Mouse (Mus musculus): ENCODE results near the gene Nebl. TPM values are rescaled to one million over a fixed set of nuclear protein-coding genes. Genes with fewer than 3 reads are reported as not detected.

The Nebl gene
- 0.48 and 0.64 TPM in 2 replicates for polyA plus RNA-seq (2015; fragmentation: Nextera tagmentation; extraction: Ambion mirVana)

DNA sequence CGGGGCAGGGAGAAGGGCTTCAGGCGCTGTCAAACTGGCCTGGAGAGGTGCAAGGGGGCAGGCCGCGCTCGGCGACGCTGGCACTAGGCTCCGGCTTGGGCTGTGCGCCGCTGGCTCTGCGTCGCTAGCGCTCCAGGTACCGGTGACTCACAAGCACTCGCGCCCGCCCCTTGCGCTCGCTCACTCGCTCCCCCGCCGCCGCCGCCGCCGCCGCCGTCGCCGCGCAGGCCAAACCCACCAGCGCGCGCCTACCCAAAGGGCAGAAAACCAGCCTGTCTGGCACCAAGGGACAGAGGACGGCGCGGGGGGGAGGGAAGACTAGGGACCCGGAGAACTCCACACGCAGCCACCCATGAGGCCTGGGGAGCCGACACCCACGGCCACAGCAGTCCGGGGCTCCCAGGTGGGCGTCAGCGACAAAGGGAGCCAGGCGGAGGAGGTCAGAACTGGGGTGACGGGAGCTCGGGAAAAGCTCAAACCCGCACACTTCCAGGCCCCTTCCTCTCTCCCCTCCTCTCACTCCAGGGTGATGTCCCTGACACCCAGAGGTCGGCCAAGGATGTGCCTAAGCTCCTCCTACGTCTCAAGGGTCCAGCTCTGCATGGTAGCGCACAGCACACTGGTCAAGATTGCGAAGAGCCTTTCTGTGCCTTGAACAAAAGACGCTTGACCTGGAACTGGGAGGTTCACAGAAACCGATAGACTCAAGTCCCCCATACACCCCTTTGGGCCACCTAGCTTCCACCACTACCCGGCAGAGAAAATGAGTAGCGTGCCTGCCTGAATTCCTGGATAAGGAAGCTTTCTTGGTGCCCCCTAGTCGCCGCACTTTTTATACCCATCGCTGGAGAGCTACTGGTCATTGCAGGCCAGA is at the start of gene Nebl:
Nebl (minus strand) TSS at position 508 of the 874 bp plus-strand sequence.
- 2% methylated on average over 59 of the region's 59 CpGs for WGBS
- Histone ChIP-seq H3K9me3 (ENCODE audit: control insufficient read depth, low read length) (no peaks in the 10 kb centered on the region), H3K27me3 (replicated peaks; ENCODE audit: control insufficient read depth, insufficient read depth, low read length) (peaks cover 17% of the 10 kb centered on the region), H3K4me1 (ENCODE audit: control insufficient read depth, insufficient read depth, low read length) (peaks cover 13% of the 10 kb centered on the region), H3K27ac (ENCODE audit: low read length) (no peak within 1 kb of the TSS), H3K4me3 (ENCODE audit: low read length) (peak within 1 kb of the TSS; percentile 65), H3K36me3 (ENCODE audit: control insufficient read depth, insufficient read depth, low read length) (no peaks in the 10 kb centered on the region), H3K4me2 (ENCODE audit: low read depth, low read length) (peak within 1 kb of the TSS; percentile 99), H3K9ac (ENCODE audit: low read depth, low read length) (peak within 1 kb of the TSS; percentile 68)
- peak; percentile 90 for ATAC-seq

- no peaks in the 10 kb centered on the region for H3K27me3 ChIP-seq (replicated peaks; ENCODE audit: control insufficient read depth, insufficient read depth, low read length)
- H3K36me3 ChIP-seq (ENCODE audit: control insufficient read depth, insufficient read depth, low read length) = no peaks in the 10 kb centered on the region
- no peaks in the 10 kb centered on the region for H3K9me3 ChIP-seq (ENCODE audit: control insufficient read depth, low read length)
- H3K4me1 ChIP-seq (ENCODE audit: control insufficient read depth, insufficient read depth, low read length) = no peaks in the 10 kb centered on the region
- H3K9ac ChIP-seq (ENCODE audit: low read depth, low read length) = no peak overlapping the region
- no peak overlapping the region for H3K4me2 ChIP-seq (ENCODE audit: low read depth, low read length)
- no peak overlapping the region for H3K27ac ChIP-seq (ENCODE audit: low read length)
- whole genome bisulfite sequencing = 70% methylated on average over 4 of the region's 4 CpGs
- ATAC-seq = no peak
- H3K4me3 ChIP-seq (ENCODE audit: low read length) = no peak overlapping the region
Measured at GRCm38 (mm10) chr2:17770246-17770825, 39.1 kb upstream of the Nebl start.

DNA sequence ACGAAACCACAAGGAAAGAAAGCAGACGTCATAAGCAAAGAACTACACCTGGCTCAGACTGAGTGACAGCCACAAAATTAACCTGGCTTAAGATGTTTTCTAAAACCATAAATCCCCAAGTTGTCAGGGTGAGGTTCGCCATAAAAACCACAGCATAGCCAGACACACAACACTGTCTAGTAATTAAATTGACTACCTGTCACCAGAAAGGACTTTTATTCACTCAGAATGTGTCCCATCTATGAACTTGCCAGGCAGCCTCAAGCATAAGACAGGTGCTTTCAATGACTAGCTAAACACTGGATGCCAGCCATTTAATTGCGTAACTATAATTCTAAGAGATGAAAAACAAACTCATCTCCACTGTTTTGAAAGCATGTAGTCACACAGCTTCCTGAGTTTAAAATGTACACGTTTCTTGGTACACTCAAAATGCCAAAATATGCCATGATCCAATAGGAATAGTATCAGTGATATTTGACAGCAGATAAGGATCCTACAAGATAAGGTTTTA is 38.0 kb upstream of the Nebl start:
- no peak for ATAC-seq
- no peaks in the 10 kb centered on the region for H3K36me3 ChIP-seq (ENCODE audit: control insufficient read depth, insufficient read depth, low read length)
- H3K9me3 ChIP-seq (ENCODE audit: control insufficient read depth, low read length) = no peaks in the 10 kb centered on the region
- no peaks in the 10 kb centered on the region for H3K4me1 ChIP-seq (ENCODE audit: control insufficient read depth, insufficient read depth, low read length)
- H3K4me2 ChIP-seq (ENCODE audit: low read depth, low read length) = no peak overlapping the region
- no peak overlapping the region for H3K27ac ChIP-seq (ENCODE audit: low read length)
- no peak overlapping the region for H3K9ac ChIP-seq (ENCODE audit: low read depth, low read length)
- 54% methylated on average over 5 of the region's 5 CpGs for WGBS
- H3K4me3 ChIP-seq (ENCODE audit: low read length) = no peak overlapping the region
- H3K27me3 ChIP-seq (replicated peaks; ENCODE audit: control insufficient read depth, insufficient read depth, low read length) = no peaks in the 10 kb centered on the region

GRCm38 (mm10) chr2:17756271-17756670 is 25.0 kb upstream of the Nebl start:
- no peaks in the 10 kb centered on the region; the same call in 1 of the 2 replicates for H3K9me3 ChIP-seq (ENCODE audit: control insufficient read depth, low read length)
- no peaks in the 10 kb centered on the region for H3K27me3 ChIP-seq (replicated peaks; ENCODE audit: control insufficient read depth, insufficient read depth, low read length)
- H3K4me3 ChIP-seq (ENCODE audit: low read length) = no peak overlapping the region
- no peaks in the 10 kb centered on the region for H3K4me1 ChIP-seq (ENCODE audit: control insufficient read depth, insufficient read depth, low read length)
- no peak overlapping the region for H3K9ac ChIP-seq (ENCODE audit: low read depth, low read length)
- H3K36me3 ChIP-seq (ENCODE audit: control insufficient read depth, insufficient read depth, low read length) = no peaks in the 10 kb centered on the region
- WGBS = 64% methylated on average over 4 of the region's 4 CpGs
- H3K27ac ChIP-seq (ENCODE audit: low read length) = no peak overlapping the region
- no peak overlapping the region for H3K4me2 ChIP-seq (ENCODE audit: low read depth, low read length)
- no peak for ATAC-seq

- Histone ChIP-seq H3K27me3 (replicated peaks; ENCODE audit: control insufficient read depth, insufficient read depth, low read length) (no peaks in the 10 kb centered on the region), H3K36me3 (ENCODE audit: control insufficient read depth, insufficient read depth, low read length) (no peaks in the 10 kb centered on the region), H3K9me3 (ENCODE audit: control insufficient read depth, low read length) (no peaks in the 10 kb centered on the region), H3K4me2 (ENCODE audit: low read depth, low read length) (peak overlapping the region; percentile 59), H3K4me3 (ENCODE audit: low read length) (peak overlapping the region; percentile 41), H3K9ac (ENCODE audit: low read depth, low read length) (no peak overlapping the region), H3K4me1 (ENCODE audit: control insufficient read depth, insufficient read depth, low read length) (peaks cover 6% of the 10 kb centered on the region), H3K27ac (ENCODE audit: low read length) (no peak overlapping the region)
- WGBS = 15% methylated on average over 11 of the region's 11 CpGs
- peak; percentile 58 for ATAC-seq
Measured at GRCm38 (mm10) chr2:17742051-17742763, 10.9 kb upstream of the Nebl start.

DNA sequence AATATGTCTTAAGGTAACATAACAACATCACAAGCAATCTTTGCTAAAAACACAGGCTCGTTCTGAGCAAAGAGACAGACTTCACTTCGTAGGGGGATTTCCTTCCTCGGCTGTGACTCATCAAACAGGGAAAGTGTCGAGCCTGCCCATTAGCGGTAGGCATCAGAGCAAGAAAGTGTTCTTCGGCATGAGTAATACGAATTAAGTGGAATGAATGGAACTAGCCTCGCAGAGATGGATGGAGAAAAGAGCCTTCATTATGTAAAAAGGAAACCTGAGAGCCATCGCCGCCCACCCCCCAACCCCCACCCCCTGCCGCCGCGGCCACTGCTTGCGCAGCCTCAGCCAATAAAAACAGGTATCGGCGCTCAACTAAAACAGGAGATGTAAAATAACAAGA is 10.3 kb upstream of the Nebl start:
- 2% methylated on average over 16 of the region's 16 CpGs for WGBS
- ATAC-seq = no peak
- H3K27ac ChIP-seq (ENCODE audit: low read length) = no peak overlapping the region

DNA sequence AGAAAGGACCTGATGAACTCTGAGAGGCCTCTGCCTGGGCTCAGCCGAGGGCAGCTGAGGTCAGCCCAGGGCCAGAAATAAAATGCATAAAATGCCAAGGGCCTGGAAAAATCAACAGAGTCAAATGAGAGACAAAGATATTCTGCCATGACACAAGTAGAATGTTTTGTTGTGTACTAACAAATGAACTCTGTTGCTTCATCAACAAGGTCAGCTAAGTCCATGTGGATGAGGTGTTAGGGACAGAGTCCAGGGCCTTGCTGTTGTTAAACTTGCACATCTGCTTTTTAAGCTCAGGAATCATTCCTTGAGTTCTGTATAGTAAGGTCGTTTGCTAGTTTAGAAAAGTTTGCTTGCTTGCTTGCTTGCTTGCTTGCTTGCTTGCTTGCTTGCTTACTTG is 9.2 kb upstream of the Nebl start:
- H3K27ac ChIP-seq (ENCODE audit: low read length) = no peak overlapping the region
- no peak overlapping the region for H3K4me3 ChIP-seq (ENCODE audit: low read length)
- no peak overlapping the region for H3K9ac ChIP-seq (ENCODE audit: low read depth, low read length)
- no peaks in the 10 kb centered on the region for H3K9me3 ChIP-seq (ENCODE audit: control insufficient read depth, low read length)
- H3K27me3 ChIP-seq (replicated peaks; ENCODE audit: control insufficient read depth, insufficient read depth, low read length) = no peaks in the 10 kb centered on the region
- H3K4me2 ChIP-seq (ENCODE audit: low read depth, low read length) = no peak overlapping the region
- peaks cover 6% of the 10 kb centered on the region for H3K4me1 ChIP-seq (ENCODE audit: control insufficient read depth, insufficient read depth, low read length)
- 79% methylated on average over 2 of the region's 2 CpGs for WGBS
- no peaks in the 10 kb centered on the region for H3K36me3 ChIP-seq (ENCODE audit: control insufficient read depth, insufficient read depth, low read length)
- no peak for ATAC-seq

More for the DNA sequence above, 10.3 kb upstream of the Nebl start:
- H3K4me2 ChIP-seq (ENCODE audit: low read depth, low read length) = peak overlapping the region; percentile 59
- H3K36me3 ChIP-seq (ENCODE audit: control insufficient read depth, insufficient read depth, low read length) = no peaks in the 10 kb centered on the region
- H3K4me3 ChIP-seq (ENCODE audit: low read length) = peak overlapping the region; percentile 41
- H3K27me3 ChIP-seq (replicated peaks; ENCODE audit: control insufficient read depth, insufficient read depth, low read length) = no peaks in the 10 kb centered on the region
- H3K9me3 ChIP-seq (ENCODE audit: control insufficient read depth, low read length) = no peaks in the 10 kb centered on the region
- no peak overlapping the region for H3K9ac ChIP-seq (ENCODE audit: low read depth, low read length)
- peaks cover 6% of the 10 kb centered on the region for H3K4me1 ChIP-seq (ENCODE audit: control insufficient read depth, insufficient read depth, low read length)

- Histone ChIP-seq H3K36me3 (ENCODE audit: control insufficient read depth, insufficient read depth, low read length) (no peaks in the 10 kb centered on the region), H3K4me3 (ENCODE audit: low read length) (no peak overlapping the region), H3K9ac (ENCODE audit: low read depth, low read length) (no peak overlapping the region), H3K27ac (ENCODE audit: low read length) (no peak overlapping the region), H3K4me2 (ENCODE audit: low read depth, low read length) (no peak overlapping the region), H3K27me3 (replicated peaks; ENCODE audit: control insufficient read depth, insufficient read depth, low read length) (peaks cover 17% of the 10 kb centered on the region), H3K4me1 (ENCODE audit: control insufficient read depth, insufficient read depth, low read length) (peaks cover 13% of the 10 kb centered on the region), H3K9me3 (ENCODE audit: control insufficient read depth, low read length) (no peaks in the 10 kb centered on the region)
- ATAC-seq = no peak
- 60% methylated on average over 7 of the region's 7 CpGs for WGBS
Measured at GRCm38 (mm10) chr2:17732210-17732609, 946 bp upstream of the Nebl start.

GRCm38 (mm10) chr2:17731831-17732200 is 552 bp upstream of the Nebl start:
- Histone ChIP-seq H3K4me3 (ENCODE audit: low read length) (no peak overlapping the region), H3K4me2 (ENCODE audit: low read depth, low read length) (peak overlapping the region; percentile 99), H3K27ac (ENCODE audit: low read length) (no peak overlapping the region), H3K36me3 (ENCODE audit: control insufficient read depth, insufficient read depth, low read length) (no peaks in the 10 kb centered on the region), H3K27me3 (replicated peaks; ENCODE audit: control insufficient read depth, insufficient read depth, low read length) (peaks cover 17% of the 10 kb centered on the region), H3K9me3 (ENCODE audit: control insufficient read depth, low read length) (no peaks in the 10 kb centered on the region), H3K4me1 (ENCODE audit: control insufficient read depth, insufficient read depth, low read length) (peaks cover 13% of the 10 kb centered on the region), H3K9ac (ENCODE audit: low read depth, low read length) (no peak overlapping the region)
- WGBS = 27% methylated on average over 6 of the region's 6 CpGs
- ATAC-seq = no peak

Data from intestine, embryonic 16.5 days (tissue).